ENCODE assay signal across 37 mouse cellular contexts in genomic region chr6:99784804-99785203, GRCm38 (mm10). TPM values are rescaled to one million over a fixed set of nuclear protein-coding genes. Genes with fewer than 3 reads are reported as not detected.
DNase-seq lines count a peak whose midpoint lies in the region; ATAC-seq and TF ChIP-seq lines count a peak whose summit lies in the region.
"Had no signal": no experiment of that assay in that cellular context is flagged by ENCODE, and none has a peak within 500 bp of the region (broad histone marks: within the 10 kb centered on the region; RNA-seq: fewer than 3 reads in every experiment).

No protein-coding gene starts in this region.

- H3K36me3 ChIP-seq in forebrain, embryonic 11.5 days (ENCODE audit: control insufficient read depth, insufficient read depth, low read length): no peaks in the 10 kb centered on the region
- no peaks in the 10 kb centered on the region for H3K36me3 ChIP-seq in forebrain, embryonic 14.5 days (ENCODE audit: control insufficient read depth, insufficient read depth, low read length)
- no peaks in the 10 kb centered on the region for H3K36me3 ChIP-seq in intestine, postnatal 0 days (ENCODE audit: control insufficient read depth, insufficient read depth)
- H3K36me3 ChIP-seq: embryonic facial prominence, embryonic 10.5 days; embryonic facial prominence, embryonic 15.5 days; G1E; hindbrain, embryonic 15.5 days; liver, embryonic 12.5 days; midbrain, embryonic 10.5 days; midbrain, embryonic 15.5 days; neural tube, embryonic 12.5 days had no signal

- H3K4me2 ChIP-seq in forebrain, embryonic 11.5 days (ENCODE audit: low read depth, low read length, severe bottlenecking): no peak overlapping the region
- H3K4me2 ChIP-seq in forebrain, embryonic 14.5 days (ENCODE audit: low read length): no peak overlapping the region
- no peak overlapping the region for H3K4me2 ChIP-seq in intestine, postnatal 0 days (replicated peaks; ENCODE audit: low read depth)
- H3K4me2 ChIP-seq: embryonic facial prominence, embryonic 15.5 days; heart, embryonic 11.5 days; hindbrain, embryonic 15.5 days; liver, embryonic 12.5 days; midbrain, embryonic 15.5 days; neural tube, embryonic 12.5 days had no signal

- no peak for TF ChIP-seq CTCF in lung, adult 2 months (IDR thresholded peaks at IDR 0.05; ENCODE audit: insufficient read depth, low read length)
- no peak for TF ChIP-seq CTCF in intestine, postnatal 0 days (IDR thresholded peaks at IDR 0.05; ENCODE audit: low read depth)

- ATAC-seq in forebrain, embryonic 11.5 days (replicated peaks; ENCODE audit: low FRiP score): no peak
- ATAC-seq in forebrain, embryonic 14.5 days: no peak
- ATAC-seq in granulocyte monocyte progenitor cell, adult 5-6 weeks (replicated peaks; ENCODE audit: poor library complexity, severe bottlenecking): 0 out of 2 replicates have a peak, but pooled peaks have one; percentile 20
- ATAC-seq in intestine, postnatal 0 days: no peak
- ATAC-seq in CD4-positive, CD25-positive, alpha-beta regulatory T cell, adult 4 months: no peak
- ATAC-seq: liver, embryonic 12.5 days; lung, postnatal 0 days; midbrain, embryonic 15.5 days had no signal

- no peaks in the 10 kb centered on the region for H3K4me1 ChIP-seq in forebrain, embryonic 11.5 days (replicated peaks; ENCODE audit: control insufficient read depth, insufficient read depth, low read length)
- peaks cover 6% of the 10 kb centered on the region; the same call in 1 of the 2 replicates for H3K4me1 ChIP-seq in forebrain, embryonic 14.5 days (ENCODE audit: control insufficient read depth, insufficient read depth, low read length)
- no peaks in the 10 kb centered on the region for H3K4me1 ChIP-seq in lung, adult 2 months (ENCODE audit: control insufficient read depth, insufficient read depth, low read length)
- H3K4me1 ChIP-seq in intestine, postnatal 0 days (replicated peaks; ENCODE audit: control insufficient read depth, insufficient read depth, low read length): no peaks in the 10 kb centered on the region
- H3K4me1 ChIP-seq: embryonic facial prominence, embryonic 15.5 days; hindbrain, embryonic 15.5 days; liver, embryonic 12.5 days; midbrain, embryonic 15.5 days; neural tube, embryonic 12.5 days had no signal

- no peaks in the 10 kb centered on the region for H3K27me3 ChIP-seq in forebrain, embryonic 11.5 days (ENCODE audit: control insufficient read depth, insufficient read depth, low read length)
- no peaks in the 10 kb centered on the region for H3K27me3 ChIP-seq in forebrain, embryonic 14.5 days (replicated peaks; ENCODE audit: control insufficient read depth, insufficient read depth, low read length)
- H3K27me3 ChIP-seq in intestine, postnatal 0 days (replicated peaks; ENCODE audit: control insufficient read depth, insufficient read depth, low read length): no peaks in the 10 kb centered on the region; the same call in 1 of the 2 replicates
- H3K27me3 ChIP-seq: embryonic facial prominence, embryonic 15.5 days; hindbrain, embryonic 15.5 days; liver, embryonic 12.5 days; midbrain, embryonic 15.5 days; neural tube, embryonic 12.5 days had no signal

- no peak for TF ChIP-seq POLR2A in lung, adult 2 months (IDR thresholded peaks at IDR 0.05; ENCODE audit: borderline replicate concordance, extremely low read depth, low read depth, low read length)

- peak; percentile 35 for DNase-seq in forebrain, embryonic 11.5 days (ENCODE audit: low spot score)
- DNase-seq in forebrain, embryonic 14.5 days (ENCODE audit: low spot score): no peak
- DNase-seq in lung, postnatal 36 days: peak; percentile 10
- DNase-seq in lung, adult 2 months: no peak
- no peak for DNase-seq in left cerebral cortex, adult 11 months (ENCODE audit: low spot score)
- DNase-seq: adrenal gland, adult 8-10 months; cerebellum, adult 18-20 months; cerebellum, postnatal 14 days; kidney, adult 2 months; kidney, postnatal 36 days; left cerebral cortex, postnatal 4 days; liver, postnatal 0 days; right cerebral cortex, adult 18-20 months; thymus, adult 18-20 months had no signal

- 81% methylated on average over 3 of the region's 3 CpGs for WGBS in forebrain, embryonic 11.5 days
- 73% methylated on average over 3 of the region's 3 CpGs for WGBS in forebrain, embryonic 14.5 days
- 87% methylated on average over 3 of the region's 3 CpGs for WGBS in lung, adult 2 months
- WGBS in intestine, postnatal 0 days: 83% methylated on average over 3 of the region's 3 CpGs

- no peak overlapping the region for H3K27ac ChIP-seq in forebrain, embryonic 11.5 days (ENCODE audit: low read depth, low read length)
- no peak overlapping the region for H3K27ac ChIP-seq in forebrain, embryonic 14.5 days (ENCODE audit: low read depth, low read length)
- H3K27ac ChIP-seq in intestine, postnatal 0 days (ENCODE audit: low read depth, low read length): no peak overlapping the region
- H3K27ac ChIP-seq: embryonic facial prominence, embryonic 10.5 days; embryonic facial prominence, embryonic 15.5 days; hindbrain, embryonic 15.5 days; layer of hippocampus, adult 2 months; liver, embryonic 12.5 days; midbrain, embryonic 10.5 days; midbrain, embryonic 15.5 days; neural tube, embryonic 12.5 days; stomach, postnatal 0 days had no signal

- no peak overlapping the region for H3K9ac ChIP-seq in forebrain, embryonic 11.5 days (ENCODE audit: low read length)
- H3K9ac ChIP-seq in forebrain, embryonic 14.5 days (ENCODE audit: low read length): no peak overlapping the region
- no peak overlapping the region for H3K9ac ChIP-seq in intestine, postnatal 0 days (ENCODE audit: low read depth, low read length)
- H3K9ac ChIP-seq: embryonic facial prominence, embryonic 15.5 days; hindbrain, embryonic 15.5 days; liver, embryonic 12.5 days; liver, postnatal 0 days; midbrain, embryonic 15.5 days; neural tube, embryonic 12.5 days had no signal

- H3K9me3 ChIP-seq in forebrain, embryonic 11.5 days (ENCODE audit: control insufficient read depth, low read length): no peaks in the 10 kb centered on the region
- H3K9me3 ChIP-seq in forebrain, embryonic 14.5 days (replicated peaks; ENCODE audit: control insufficient read depth, low read length): no peaks in the 10 kb centered on the region
- H3K9me3 ChIP-seq in intestine, postnatal 0 days (ENCODE audit: control insufficient read depth): no peaks in the 10 kb centered on the region
- H3K9me3 ChIP-seq: embryonic facial prominence, embryonic 10.5 days; embryonic facial prominence, embryonic 15.5 days; hindbrain, embryonic 15.5 days; liver, embryonic 12.5 days; midbrain, embryonic 10.5 days; midbrain, embryonic 15.5 days; neural tube, embryonic 12.5 days had no signal

- no peak overlapping the region for H3K4me3 ChIP-seq in forebrain, embryonic 11.5 days (ENCODE audit: low read depth, low read length)
- H3K4me3 ChIP-seq in forebrain, embryonic 14.5 days (ENCODE audit: low read depth, low read length): no peak overlapping the region
- H3K4me3 ChIP-seq in lung, adult 2 months (replicated peaks; ENCODE audit: extremely low read depth, low read depth, low read length): no peak overlapping the region
- no peak overlapping the region for H3K4me3 ChIP-seq in intestine, postnatal 0 days (ENCODE audit: low read depth, low read length)
- H3K4me3 ChIP-seq: embryonic facial prominence, embryonic 10.5 days; embryonic facial prominence, embryonic 15.5 days; hindbrain, embryonic 15.5 days; layer of hippocampus, adult 2 months; liver, embryonic 12.5 days; midbrain, embryonic 10.5 days; midbrain, embryonic 15.5 days; myocyte; neural tube, embryonic 12.5 days had no signal

RNA-seq across cellular contexts. Expression of gene Prok2, which starts 58.6 kb away (rescaled TPM):
- 1.2 and 2.0 TPM in 2 replicates for polyA plus RNA-seq in forebrain, embryonic 11.5 days (2014; fragmentation: Nextera tagmentation; extraction: Ambion mirVana)
- 1.5 and 2.0 TPM in 2 replicates for polyA plus RNA-seq in forebrain, embryonic 14.5 days (2014; fragmentation: Nextera tagmentation; extraction: Ambion mirVana)
- polyA plus RNA-seq in lung, adult 2 months (2012; rRNA removed): not detected in 2 replicates
- not detected in 2 replicates for total RNA-seq in granulocyte monocyte progenitor cell, adult 5-6 weeks (2014; fragmentation: Nextera tagmentation)
- not detected in 2 replicates for total RNA-seq in granulocyte monocyte progenitor cell, adult 5-6 weeks (2017)
- not detected in 2 replicates for polyA plus RNA-seq in intestine, postnatal 0 days (2015; fragmentation: Nextera tagmentation; extraction: Ambion mirVana)
- not detected for polyA plus RNA-seq in CD4-positive, CD25-positive, alpha-beta regulatory T cell, adult 4 months (2017; shearing (Covaris generic))
- total RNA-seq: adrenal gland, adult 8-10 months; gastrocnemius, adult 8-10 months; hematopoietic stem cell, adult 5-6 weeks had no signal
- polyA plus RNA-seq: C2C12; G1E; gonadal fat pad, adult 2 months; heart, embryonic 11.5 days; heart, embryonic 16.5 days; intestine, embryonic 14.5 days; liver, embryonic 12.5 days; midbrain, embryonic 10.5 days; myocyte; neural tube, embryonic 12.5 days; spleen, adult 2 months had no signal

Comparison
In these comparisons a context has a peak if more than half of its experiments do, and no peak if none do; other contexts are left out.
1. DNase-seq: peak in forebrain, embryonic 11.5 days (single experiment) and lung, postnatal 36 days (single experiment); none in forebrain, embryonic 14.5 days (single experiment), lung, adult 2 months (single experiment) and left cerebral cortex, adult 11 months (single experiment).